Mouse (Mus musculus) intestine, postnatal 0 days (tissue): ENCODE measurements around the gene Ccdc154. TPM values are rescaled to one million over a fixed set of nuclear protein-coding genes. Genes with fewer than 3 reads are reported as not detected.
A peak's percentile ranks its signal among the peaks of the same experiment; 100 is the strongest.

Experiments
- ATAC-seq: fragments of 200-750 bp; cut with Nextera tagmentation; 2 replicates; pipeline ENCODE4 v1.8.0; 2017; ENCODE audit warnings: mild to moderate bottlenecking, moderate TSS enrichment, moderate library complexity
- H3K27ac ChIP-seq: fragments of 300-500 bp; sonication (generic); 2 replicates; pipeline ENCODE4 v1.5.1; 2014; ENCODE audit warnings: mild to moderate bottlenecking, low read depth, low read length, moderate library complexity
- H3K27me3 ChIP-seq: fragments of 300-500 bp; sonication (generic); replicated peaks from 2 replicates; pipeline ENCODE4 v1.6.1; 2014; ENCODE audit warnings: low read length, mixed read lengths; ENCODE audit not compliant: control insufficient read depth, insufficient read depth
- H3K36me3 ChIP-seq: fragments of 300-500 bp; sonication (generic); 2 replicates; pipeline ENCODE4 v1.6.1; 2014; ENCODE audit warnings: mild to moderate bottlenecking, moderate library complexity; ENCODE audit not compliant: control insufficient read depth, insufficient read depth
- H3K4me1 ChIP-seq: fragments of 300-500 bp; sonication (generic); replicated peaks from 2 replicates; pipeline ENCODE4 v1.6.1; 2014; ENCODE audit warnings: antibody characterized with exemption, low read length, mixed read lengths; ENCODE audit not compliant: control insufficient read depth, insufficient read depth
- H3K4me2 ChIP-seq: fragments of 300-500 bp; sonication (generic); replicated peaks from 2 replicates; pipeline ENCODE4 v1.6.1; 2014; ENCODE audit warnings: low read depth, mild to moderate bottlenecking, moderate library complexity
- H3K4me3 ChIP-seq: fragments of 300-500 bp; sonication (generic); 2 replicates; pipeline ENCODE4 v1.5.1; 2014; ENCODE audit warnings: low read depth, low read length
- H3K9ac ChIP-seq: fragments of 300-500 bp; sonication (generic); 2 replicates; pipeline ENCODE4 v1.6.1; 2014; ENCODE audit warnings: mild to moderate bottlenecking, low read depth, low read length
- H3K9me3 ChIP-seq: fragments of 300-500 bp; sonication (generic); 2 replicates; pipeline ENCODE4 v1.6.1; 2016; ENCODE audit warnings: mixed run types; ENCODE audit not compliant: control insufficient read depth
- CTCF ChIP-seq: sonication (generic); IDR thresholded peaks from 2 replicates; pipeline ENCODE4 v1.5.1; 2016; ENCODE audit warnings: low read depth, mild to moderate bottlenecking, control low read depth, antibody characterized with exemption, moderate library complexity
- WGBS: fragments of 180-500 bp; shearing (Covaris S2); extraction: QIAGEN DNeasy Blood & Tissue Kit; methylation state at CpG from one replicate; pipeline ENCODE4 v1.1.7; 2014; 5-methylcytosine and 5-hydroxymethylcytosine counted together
- polyA plus RNA-seq: library from polyadenylated mRNA; unstranded; fragments of >200 nt; fragmentation: Nextera tagmentation; extraction: Ambion mirVana; gene quantifications from 2 replicates; pipeline ENCODE4 v1.2.1, GENCODE M21; 2015

Ccdc154 gene
- polyA plus RNA-seq, 1 experiment from 2014 or later: not detected

- peak; percentile 62 for TF ChIP-seq CTCF
- ATAC-seq: no peak
- Histone ChIP-seq H3K4me2 (no peak overlapping the region), H3K27ac (no peak overlapping the region), H3K36me3 (peaks cover 9% of the 10 kb centered on the region; the same call in 1 of the 2 replicates), H3K9ac (no peak overlapping the region), H3K27me3 (no peaks in the 10 kb centered on the region), H3K9me3 (no peaks in the 10 kb centered on the region), H3K4me3 (no peak overlapping the region), H3K4me1 (no peaks in the 10 kb centered on the region)
- 61% methylated on average over 4 of the region's 4 CpGs for WGBS
These were observed 22.3 kb upstream of the Ccdc154 start for GRCm38 (mm10) chr17:25139960-25140359.

DNA sequence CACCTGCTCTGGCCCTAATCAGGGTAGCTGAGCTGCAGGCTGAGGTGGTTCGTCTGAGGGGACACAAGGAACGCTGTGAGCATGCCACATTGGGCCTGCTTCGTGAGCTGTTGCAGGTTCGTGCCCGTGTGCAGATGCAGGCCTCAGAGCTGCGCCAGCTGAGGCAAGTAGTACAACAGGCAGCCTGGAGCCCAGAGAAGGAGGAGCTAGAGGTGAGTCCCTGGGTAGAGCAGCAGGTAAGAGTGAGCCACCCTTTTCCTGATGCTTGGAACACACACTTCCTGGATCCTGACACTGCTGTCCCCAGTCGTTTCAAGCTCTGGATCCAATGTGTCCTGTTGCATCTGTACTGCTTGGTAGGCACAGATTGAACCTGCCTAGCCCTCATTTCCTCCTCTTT is 1.1 kb downstream of the Ccdc154 start:
- Histone ChIP-seq H3K4me2 (no peak overlapping the region), H3K9ac (no peak overlapping the region), H3K9me3 (no peaks in the 10 kb centered on the region), H3K27ac (no peak overlapping the region), H3K4me1 (no peaks in the 10 kb centered on the region), H3K27me3 (no peaks in the 10 kb centered on the region), H3K4me3 (no peak overlapping the region), H3K36me3 (peaks cover 36% of the 10 kb centered on the region)
- ATAC-seq: no peak
- TF ChIP-seq CTCF: no peak
- WGBS: 66% methylated on average over 7 of the region's 7 CpGs

DNA sequence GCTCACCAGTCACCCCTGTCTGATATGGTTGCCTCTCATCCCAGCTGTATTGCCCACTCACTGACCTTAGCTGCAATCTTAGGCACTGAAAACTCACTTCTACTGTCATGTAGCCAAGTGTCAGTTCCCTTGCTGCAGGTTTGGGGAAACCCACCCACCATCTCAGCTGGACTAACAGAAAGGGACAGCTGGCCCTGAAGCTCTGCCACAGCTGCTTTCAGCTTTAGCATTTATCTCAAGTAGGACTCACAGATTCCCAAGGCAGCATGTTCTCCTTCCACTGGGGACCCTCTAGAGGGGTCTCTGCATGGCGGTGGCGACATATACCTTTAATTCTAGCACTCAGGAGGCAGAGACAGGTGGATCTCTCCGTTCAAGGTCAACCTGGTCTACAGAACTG is 2.5 kb downstream of the Ccdc154 start:
- ATAC-seq: no peak
- no peak for TF ChIP-seq CTCF

GRCm38 (mm10) chr17:25165970-25166671 is 3.9 kb downstream of the Ccdc154 start:
- no peak overlapping the region for H3K4me2 ChIP-seq
- ATAC-seq: no peak
- peaks cover 14% of the 10 kb centered on the region; the same call in 1 of the 2 replicates for H3K36me3 ChIP-seq
- 19% methylated on average over 6 of the region's 6 CpGs for WGBS
- H3K27me3 ChIP-seq: no peaks in the 10 kb centered on the region
- no peak overlapping the region for H3K4me3 ChIP-seq
- H3K9me3 ChIP-seq: no peaks in the 10 kb centered on the region
- H3K27ac ChIP-seq: no peak overlapping the region
- TF ChIP-seq CTCF: no peak
- no peak overlapping the region for H3K9ac ChIP-seq
- H3K4me1 ChIP-seq: no peaks in the 10 kb centered on the region

More for the DNA sequence above, 2.5 kb downstream of the Ccdc154 start:
- Histone ChIP-seq H3K4me1 (no peaks in the 10 kb centered on the region), H3K9me3 (no peaks in the 10 kb centered on the region), H3K4me2 (no peak overlapping the region), H3K36me3 (peaks cover 28% of the 10 kb centered on the region), H3K9ac (no peak overlapping the region), H3K27ac (no peak overlapping the region), H3K4me3 (no peak overlapping the region), H3K27me3 (no peaks in the 10 kb centered on the region)
- WGBS: 89% methylated on average over 3 of the region's 3 CpGs

DNA sequence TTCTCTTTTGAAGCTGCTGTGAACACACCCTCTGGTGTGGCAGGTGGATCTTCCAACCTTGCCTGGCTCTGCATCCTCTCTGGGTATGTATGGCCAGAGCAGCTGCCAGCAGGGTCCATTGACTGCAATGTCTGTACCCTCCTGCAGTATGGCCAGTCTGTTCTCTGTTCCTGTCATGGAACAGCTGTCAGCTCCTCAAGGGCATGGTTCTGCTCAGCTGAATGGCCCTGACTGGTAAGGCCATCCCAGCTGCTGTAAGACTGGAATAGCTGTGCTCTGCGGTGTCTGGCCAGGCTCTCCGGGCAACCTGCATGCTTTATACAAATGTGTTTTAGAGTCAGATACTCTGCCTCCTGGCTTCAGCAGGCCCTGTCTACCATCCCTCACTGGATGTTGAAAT is 7.4 kb downstream of the Ccdc154 start:
- no peak overlapping the region for H3K4me2 ChIP-seq
- H3K4me1 ChIP-seq: no peaks in the 10 kb centered on the region
- H3K4me3 ChIP-seq: no peak overlapping the region
- H3K27me3 ChIP-seq: no peaks in the 10 kb centered on the region
- no peak overlapping the region for H3K27ac ChIP-seq
- TF ChIP-seq CTCF: no peak
- H3K36me3 ChIP-seq: no peaks in the 10 kb centered on the region
- 95% methylated on average over 2 of the region's 2 CpGs for WGBS
- no peak for ATAC-seq
- H3K9me3 ChIP-seq: no peaks in the 10 kb centered on the region
- no peak overlapping the region for H3K9ac ChIP-seq

DNA sequence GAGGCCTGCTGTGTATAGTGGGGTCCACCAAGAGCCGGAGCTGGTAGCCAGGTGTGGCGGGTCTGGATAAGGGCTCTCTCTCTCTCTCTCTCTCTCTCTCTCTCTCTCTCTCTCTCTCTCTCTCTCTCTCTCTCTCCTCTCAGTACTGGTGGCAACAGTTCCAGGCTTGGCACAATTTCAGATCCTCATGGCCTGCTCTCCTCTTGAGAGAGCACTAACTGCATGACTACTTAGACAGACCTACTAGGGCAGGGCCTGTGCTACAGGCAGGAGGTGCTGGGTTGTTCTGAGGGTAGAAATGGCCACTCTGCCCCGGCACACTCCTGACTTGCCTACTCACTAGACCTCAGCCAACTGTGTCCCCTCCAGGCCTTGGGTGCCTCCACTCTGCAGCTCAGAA is 10.3 kb downstream of the Ccdc154 start:
- WGBS: 87% methylated on average over 3 of the region's 3 CpGs
- no peak for ATAC-seq

More for the DNA sequence above, 10.3 kb downstream of the Ccdc154 start:
- Histone ChIP-seq H3K9me3 (no peaks in the 10 kb centered on the region), H3K4me3 (no peak overlapping the region), H3K27ac (no peak overlapping the region), H3K27me3 (no peaks in the 10 kb centered on the region), H3K9ac (no peak overlapping the region), H3K4me2 (no peak overlapping the region), H3K36me3 (no peaks in the 10 kb centered on the region), H3K4me1 (no peaks in the 10 kb centered on the region)
- no peak for TF ChIP-seq CTCF
